Mouse (Mus musculus): ENCODE data around the gene Dcn. TPM values are rescaled to one million over a fixed set of nuclear protein-coding genes. Genes with fewer than 3 reads are reported as not detected.

The Dcn gene
- polyA plus RNA-seq, 1 experiment from 2014 or later, result 73.9 TPM

Other genes with a start within 250 kb of the Dcn start
- gene Lum, start 85.5 kb downstream of the Dcn start, polyA plus RNA-seq (2014; fragmentation: Nextera tagmentation; extraction: Ambion mirVana), result 27.6 and 30.8 TPM in 2 replicates
- gene Kera, start 127.3 kb downstream of the Dcn start, polyA plus RNA-seq (2014; fragmentation: Nextera tagmentation; extraction: Ambion mirVana), result not detected in 2 replicates
- 0.94 and 1.0 TPM in 2 replicates for gene Epyc, start 164.5 kb downstream of the Dcn start, polyA plus RNA-seq (2014; fragmentation: Nextera tagmentation; extraction: Ambion mirVana)
- not detected in 2 replicates for gene Ccer1, start 213.4 kb downstream of the Dcn start, polyA plus RNA-seq (2014; fragmentation: Nextera tagmentation; extraction: Ambion mirVana)
- not detected in 2 replicates for gene C030005K15Rik, start 247.1 kb downstream of the Dcn start, polyA plus RNA-seq (2014; fragmentation: Nextera tagmentation; extraction: Ambion mirVana)